Mouse (Mus musculus) limb, embryonic 11.5 days (tissue): Measurements from ENCODE around the gene Rcc2. TPM values are rescaled to one million over a fixed set of nuclear protein-coding genes. Genes with fewer than 3 reads are reported as not detected.

Experiments
- ATAC-seq: fragments of 200-750 bp; cut with Nextera tagmentation; 2 replicates; pipeline ENCODE4 v1.8.0; 2017; ENCODE audit warnings: low read depth; ENCODE audit not compliant: insufficient number of reproducible peaks, low FRiP score, low TSS enrichment
- DNase-seq: peaks from one replicate; pipeline ENCODE4 v3.0.0-alpha.2; 2015; ENCODE audit warnings: low spot score
- H3K27ac ChIP-seq: fragments of 300-500 bp; sonication (generic); replicated peaks from 2 replicates; pipeline ENCODE4 v1.5.1; 2014; ENCODE audit warnings: low read depth, mild to moderate bottlenecking, low read length
- H3K27me3 ChIP-seq: fragments of 300-500 bp; sonication (generic); 2 replicates; pipeline ENCODE4 v1.6.1; 2014; ENCODE audit warnings: mild to moderate bottlenecking, low read length, mixed read lengths; ENCODE audit not compliant: control insufficient read depth, insufficient read depth
- H3K36me3 ChIP-seq: fragments of 300-500 bp; sonication (generic); 2 replicates; pipeline ENCODE4 v1.6.1; 2014; ENCODE audit warnings: mild to moderate bottlenecking, low read length, moderate library complexity, mixed read lengths; ENCODE audit not compliant: control insufficient read depth, insufficient read depth
- H3K4me1 ChIP-seq: fragments of 300-500 bp; sonication (generic); 2 replicates; pipeline ENCODE4 v1.6.1; 2014; ENCODE audit warnings: low read length, mixed read lengths; ENCODE audit not compliant: control insufficient read depth, insufficient read depth
- H3K4me2 ChIP-seq: fragments of 300-500 bp; sonication (generic); 2 replicates; pipeline ENCODE4 v1.6.1; 2014; ENCODE audit warnings: low read depth, mild to moderate bottlenecking, moderate library complexity; ENCODE audit not compliant: severe bottlenecking
- H3K4me3 ChIP-seq: fragments of 300-500 bp; sonication (generic); 2 replicates; pipeline ENCODE4 v1.5.1; 2014; ENCODE audit warnings: low read depth, low read length
- H3K9ac ChIP-seq: fragments of 300-500 bp; sonication (generic); 2 replicates; pipeline ENCODE4 v1.6.1; 2014; ENCODE audit warnings: mild to moderate bottlenecking, low read length
- H3K9me3 ChIP-seq: fragments of 300-500 bp; sonication (generic); 2 replicates; pipeline ENCODE4 v1.6.1; 2016; ENCODE audit warnings: low read length; ENCODE audit not compliant: control insufficient read depth
- WGBS: fragments of 180-500 bp; shearing (Covaris S2); extraction: QIAGEN DNeasy Blood & Tissue Kit; methylation state at CpG from one replicate; pipeline ENCODE4 v1.1.7; 2014; 5-methylcytosine and 5-hydroxymethylcytosine counted together
- polyA plus RNA-seq: library from polyadenylated mRNA; unstranded; fragments of >200 nt; fragmentation: Nextera tagmentation; extraction: Ambion mirVana; gene quantifications from 2 replicates; pipeline ENCODE4 v1.2.1, GENCODE M21; 2014

The Rcc2 gene
- polyA plus RNA-seq, 1 experiment from 2014 or later: 87.2 TPM

DNA sequence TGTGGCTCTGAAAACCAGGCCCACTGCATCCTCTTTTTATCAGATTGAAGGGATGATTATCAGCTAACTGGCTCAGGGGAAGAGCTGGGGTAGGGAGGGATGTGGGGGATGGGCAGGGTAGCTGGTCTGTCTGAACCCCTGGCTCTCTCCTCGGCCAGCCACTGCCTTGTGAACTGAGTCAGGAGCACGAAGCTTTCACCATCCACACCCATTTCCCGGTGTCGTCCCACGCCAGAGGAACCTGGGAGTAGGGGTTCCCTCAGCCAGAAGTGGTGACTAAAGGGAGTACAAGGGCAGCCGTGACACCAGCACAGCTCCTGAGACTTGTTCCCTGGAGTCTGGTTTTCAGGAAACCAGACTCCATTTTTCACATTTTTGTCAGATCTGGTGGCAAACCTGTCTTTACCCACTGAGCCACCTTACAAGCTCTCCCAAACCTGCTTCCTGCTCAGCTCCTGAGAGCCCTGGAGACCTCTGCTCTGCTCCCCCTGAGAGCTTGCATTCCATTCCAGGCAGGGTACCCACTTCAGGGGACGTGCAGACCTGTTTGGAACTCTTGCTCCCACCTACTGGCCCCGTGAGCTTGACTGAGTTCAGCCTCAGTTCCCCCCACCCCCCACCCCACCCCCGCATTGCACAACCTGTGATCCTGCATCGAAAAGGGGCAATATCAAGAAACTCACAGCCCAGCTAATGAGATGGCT, 37.3 kb upstream of the Rcc2 start:
- 28% methylated on average over 10 of the region's 10 CpGs for WGBS

DNA sequence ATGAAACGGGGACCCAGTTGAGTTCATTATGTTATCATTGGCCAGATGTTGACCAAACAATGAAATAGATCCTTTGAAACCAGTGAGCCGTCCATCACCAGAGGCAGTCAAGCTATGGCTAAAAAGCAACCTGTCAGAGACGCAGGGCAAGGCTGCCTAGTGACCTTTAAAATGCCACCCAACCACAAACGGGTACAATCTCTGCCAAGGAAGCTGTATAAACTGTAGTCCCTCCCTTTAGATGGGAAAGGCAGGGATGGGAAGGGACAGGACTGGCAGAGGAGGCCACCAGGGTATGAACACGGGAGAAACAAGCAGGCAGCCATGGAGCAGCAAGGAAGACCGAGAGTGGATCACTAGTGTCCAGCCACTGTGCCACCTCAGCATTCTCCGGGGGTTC, 35.3 kb upstream of the Rcc2 start:
- 77% methylated on average over 7 of the region's 7 CpGs for WGBS
- Histone ChIP-seq H3K4me2 (no peak overlapping the region), H3K27ac (no peak overlapping the region), H3K27me3 (no peaks in the 10 kb centered on the region), H3K4me1 (peaks cover 8% of the 10 kb centered on the region; the same call in 1 of the 2 replicates), H3K9ac (no peak overlapping the region), H3K4me3 (no peak overlapping the region), H3K9me3 (no peaks in the 10 kb centered on the region), H3K36me3 (no peaks in the 10 kb centered on the region)
- no peak for ATAC-seq
- no peak for DNase-seq

More for the DNA sequence above, 37.3 kb upstream of the Rcc2 start:
- Histone ChIP-seq H3K9ac (no peak overlapping the region; the same call in 1 of the 2 replicates), H3K4me3 (no peak overlapping the region), H3K27ac (no peak overlapping the region), H3K4me2 (no peak overlapping the region), H3K27me3 (no peaks in the 10 kb centered on the region), H3K9me3 (no peaks in the 10 kb centered on the region), H3K36me3 (no peaks in the 10 kb centered on the region), H3K4me1 (peaks cover 15% of the 10 kb centered on the region)
- ATAC-seq: no peak
- no peak for DNase-seq

DNA sequence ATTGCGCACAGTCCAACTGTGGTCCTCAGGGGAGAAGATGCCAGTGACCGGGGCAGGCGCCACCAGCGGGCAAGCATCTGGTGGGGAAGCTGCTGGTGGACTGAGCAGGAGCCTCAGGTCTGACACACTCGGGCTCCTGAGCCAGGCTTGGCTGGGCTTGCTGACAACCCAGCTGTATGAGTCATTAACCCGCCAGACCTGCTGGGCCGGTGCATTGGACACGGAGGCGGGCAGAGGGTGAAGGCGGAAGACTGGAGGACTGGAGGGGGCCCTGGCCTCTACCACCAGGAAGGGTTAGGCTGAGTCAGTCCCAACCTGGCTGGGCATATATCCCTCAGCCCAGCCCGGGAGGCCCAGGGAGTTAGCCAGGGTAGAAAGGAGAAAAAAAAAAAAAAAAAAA, 34.6 kb upstream of the Rcc2 start, which contains the start of gene Arhgef10l:
Gene Arhgef10l (minus strand): TSS at position 253 of the 400 bp plus-strand sequence.
- DNase-seq (peak; percentile 43), ATAC-seq (no peak)
- no peak within 1 kb of the TSS for H3K4me3 ChIP-seq
- H3K4me2 ChIP-seq: no peak within 1 kb of the TSS
- 74% methylated on average over 11 of the region's 11 CpGs for WGBS
- H3K27me3 ChIP-seq: no peaks in the 10 kb centered on the region
- peaks cover 8% of the 10 kb centered on the region; the same call in 1 of the 2 replicates for H3K4me1 ChIP-seq
- H3K9ac ChIP-seq: no peak within 1 kb of the TSS
- no peaks in the 10 kb centered on the region for H3K9me3 ChIP-seq
- no peak within 1 kb of the TSS for H3K27ac ChIP-seq
- H3K36me3 ChIP-seq: no peaks in the 10 kb centered on the region

DNA sequence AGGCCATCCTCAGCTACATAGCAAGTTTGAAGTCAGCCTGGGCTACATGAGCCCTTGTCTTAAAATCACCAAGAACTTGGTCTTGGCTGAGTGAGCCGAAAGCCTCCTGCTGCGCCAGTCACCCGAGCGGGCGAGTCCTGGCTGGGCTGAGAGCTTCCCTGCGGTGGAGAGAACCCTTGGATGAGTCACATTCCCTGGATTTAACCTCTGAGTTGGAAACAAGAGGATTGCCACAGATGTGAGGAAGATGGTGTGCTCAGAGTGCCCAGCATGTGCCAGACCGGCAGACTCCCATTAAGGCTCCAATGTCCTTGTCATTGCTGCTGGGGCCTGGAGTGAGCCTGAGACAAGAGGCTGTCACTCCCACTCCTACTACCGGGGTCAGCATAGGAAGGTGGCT, 32.5 kb upstream of the Rcc2 start:
- DNase-seq (no peak), ATAC-seq (no peak)
- no peak overlapping the region for H3K4me2 ChIP-seq
- H3K27me3 ChIP-seq: no peaks in the 10 kb centered on the region
- no peaks in the 10 kb centered on the region for H3K36me3 ChIP-seq
- H3K4me3 ChIP-seq: no peak overlapping the region
- no peak overlapping the region for H3K27ac ChIP-seq
- H3K4me1 ChIP-seq: peaks cover 5% of the 10 kb centered on the region; the same call in 1 of the 2 replicates
- WGBS: 91% methylated on average over 8 of the region's 8 CpGs
- H3K9ac ChIP-seq: no peak overlapping the region
- no peaks in the 10 kb centered on the region for H3K9me3 ChIP-seq

DNA sequence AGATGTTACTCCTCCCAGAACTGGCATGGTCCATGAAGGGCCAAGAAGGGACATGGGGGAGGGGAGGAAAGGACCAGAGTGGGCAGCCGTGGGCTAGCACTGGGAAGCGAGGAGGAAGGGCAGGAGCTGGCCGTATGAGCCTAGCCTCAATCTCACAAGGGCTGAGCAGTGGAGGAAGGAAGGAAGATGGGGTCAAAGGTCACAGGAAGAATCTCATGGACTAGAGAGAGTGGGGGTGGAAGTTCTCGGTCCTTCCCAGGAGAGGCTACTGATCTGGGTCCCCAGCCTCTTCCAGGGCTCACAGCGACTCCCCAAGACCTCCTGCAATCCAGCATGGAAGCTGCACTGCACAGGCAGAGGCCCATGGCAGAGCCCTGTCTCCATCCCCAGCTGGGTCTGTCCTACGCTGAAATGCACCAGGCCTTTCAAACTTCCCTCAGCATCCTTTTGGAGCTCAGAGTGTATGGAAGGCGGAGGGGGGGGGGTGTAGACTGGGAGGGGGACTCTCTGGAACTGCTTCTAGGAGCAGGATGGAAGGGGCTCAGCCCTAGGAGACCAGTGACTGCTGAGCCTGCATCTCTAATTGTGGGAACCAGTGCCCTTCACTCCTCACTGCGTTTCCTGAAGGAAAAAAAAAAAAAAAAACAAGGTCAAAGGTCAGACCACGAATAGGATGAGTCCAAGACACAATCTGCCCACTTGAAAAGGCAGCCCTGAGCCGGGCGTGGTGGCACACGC, 26.6 kb upstream of the Rcc2 start:
- Histone ChIP-seq H3K36me3 (no peaks in the 10 kb centered on the region), H3K9ac (no peak overlapping the region), H3K4me1 (no peaks in the 10 kb centered on the region), H3K27ac (no peak overlapping the region), H3K4me3 (no peak overlapping the region), H3K27me3 (no peaks in the 10 kb centered on the region), H3K9me3 (no peaks in the 10 kb centered on the region), H3K4me2 (no peak overlapping the region)
- no peak for DNase-seq
- peak; percentile 63; the same call in 1 of the 2 replicates for ATAC-seq
- 53% methylated on average over 12 of the region's 12 CpGs for WGBS

DNA sequence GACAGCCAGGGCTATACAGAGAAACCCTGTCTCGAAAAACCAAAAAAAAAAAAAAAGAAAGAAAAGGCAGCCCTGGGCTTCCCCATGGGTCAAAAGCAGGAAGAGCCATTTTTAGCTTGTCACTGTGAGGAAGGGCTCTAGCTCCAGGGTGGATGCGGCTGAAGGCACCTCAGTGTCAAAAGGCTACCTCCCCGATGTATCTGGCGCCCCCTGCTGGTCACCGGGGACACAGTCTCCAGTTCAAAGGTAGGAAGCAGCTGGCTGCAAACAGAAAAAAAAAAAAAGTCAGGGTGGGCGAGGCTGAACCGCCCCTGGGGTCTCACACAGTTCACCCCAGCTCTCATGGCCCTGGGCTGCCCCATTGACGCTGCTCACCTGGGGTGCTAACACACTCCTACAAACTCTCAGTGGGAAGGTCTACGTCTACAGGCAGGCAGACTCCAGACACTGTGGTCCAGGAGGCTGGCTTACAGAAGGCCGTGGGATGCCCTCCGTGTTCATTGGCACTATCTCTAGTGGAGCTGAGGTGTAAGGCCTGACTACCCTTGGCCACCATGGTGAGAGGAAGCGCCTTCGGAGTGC, 25.9 kb upstream of the Rcc2 start:
- Histone ChIP-seq H3K4me2 (no peak overlapping the region), H3K36me3 (no peaks in the 10 kb centered on the region), H3K9me3 (no peaks in the 10 kb centered on the region), H3K4me1 (no peaks in the 10 kb centered on the region), H3K9ac (no peak overlapping the region), H3K27me3 (no peaks in the 10 kb centered on the region), H3K4me3 (no peak overlapping the region), H3K27ac (no peak overlapping the region)
- DNase-seq (peak; percentile 94), ATAC-seq (no peak)
- 32% methylated on average over 12 of the region's 13 CpGs for WGBS

DNA sequence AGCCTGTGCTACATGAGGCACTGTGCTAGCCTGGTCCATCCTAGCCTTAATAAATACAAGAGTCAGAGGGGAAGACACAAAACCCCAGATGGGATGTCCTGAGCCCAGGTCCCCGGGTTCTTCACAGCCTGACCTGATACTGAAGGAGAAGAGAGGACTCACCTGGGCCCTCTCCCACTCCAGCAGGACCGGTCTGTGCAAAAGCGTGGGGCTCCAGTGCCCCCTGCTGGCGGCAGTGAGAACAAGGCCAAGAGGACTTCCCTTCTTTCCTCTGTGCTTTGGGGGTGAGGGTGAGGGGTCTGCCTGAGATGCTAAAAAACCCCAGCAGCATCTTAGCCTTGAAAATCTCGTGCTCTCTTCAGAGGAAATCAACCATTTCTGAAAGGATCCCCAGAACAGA, 21.3 kb upstream of the Rcc2 start:
- no peak overlapping the region for H3K4me3 ChIP-seq
- no peaks in the 10 kb centered on the region for H3K27me3 ChIP-seq
- no peak overlapping the region for H3K9ac ChIP-seq
- H3K36me3 ChIP-seq: no peaks in the 10 kb centered on the region
- H3K4me1 ChIP-seq: peaks cover 2% of the 10 kb centered on the region; the same call in 1 of the 2 replicates
- DNase-seq: peak; percentile 78
- ATAC-seq: no peak
- no peaks in the 10 kb centered on the region for H3K9me3 ChIP-seq
- 17% methylated on average over 5 of the region's 5 CpGs for WGBS
- no peak overlapping the region for H3K4me2 ChIP-seq
- no peak overlapping the region for H3K27ac ChIP-seq

DNA sequence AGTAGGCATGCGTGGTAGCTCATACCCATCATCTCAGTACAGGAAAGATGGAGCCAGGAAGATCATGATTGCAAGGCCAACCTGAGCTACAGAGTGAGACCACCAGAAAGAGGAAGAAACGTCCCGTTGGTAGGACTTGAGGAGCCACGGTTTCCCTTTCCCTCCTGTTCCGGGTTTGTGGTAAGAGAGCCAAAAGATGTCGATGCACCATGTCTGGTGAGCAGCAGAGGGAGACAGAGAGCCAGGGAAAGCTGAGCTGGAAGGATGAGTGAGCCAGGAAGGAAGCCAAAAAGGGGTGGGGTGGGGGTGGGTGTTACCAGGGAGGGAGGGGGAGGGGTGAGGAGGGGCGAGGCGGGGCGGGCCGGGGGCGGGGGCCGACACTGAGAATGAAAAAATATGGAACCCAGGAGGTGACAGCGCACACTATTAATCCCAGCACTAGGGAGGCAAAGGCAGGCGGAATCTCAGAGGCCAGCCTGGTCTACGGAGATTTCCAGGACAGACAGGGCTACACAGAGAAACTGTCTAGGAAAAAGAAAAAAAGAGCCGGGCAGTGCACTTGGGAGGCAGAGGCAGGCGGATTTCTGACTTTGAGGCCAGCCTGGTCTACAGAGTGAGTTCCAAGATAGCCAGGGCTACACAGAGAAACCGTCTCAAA, 20.5 kb upstream of the Rcc2 start:
- H3K36me3 ChIP-seq: no peaks in the 10 kb centered on the region
- no peak overlapping the region for H3K4me3 ChIP-seq
- H3K9ac ChIP-seq: no peak overlapping the region
- H3K4me2 ChIP-seq: no peak overlapping the region
- 29% methylated on average over 18 of the region's 18 CpGs for WGBS
- ATAC-seq: no peak
- peaks cover 11% of the 10 kb centered on the region; the same call in 1 of the 2 replicates for H3K4me1 ChIP-seq
- H3K27me3 ChIP-seq: no peaks in the 10 kb centered on the region
- peak; percentile 81 for DNase-seq
- H3K27ac ChIP-seq: no peak overlapping the region
- H3K9me3 ChIP-seq: no peaks in the 10 kb centered on the region
